Comparison of ENCODE assay signal across 10 mouse cellular contexts in the genomic region with DNA sequence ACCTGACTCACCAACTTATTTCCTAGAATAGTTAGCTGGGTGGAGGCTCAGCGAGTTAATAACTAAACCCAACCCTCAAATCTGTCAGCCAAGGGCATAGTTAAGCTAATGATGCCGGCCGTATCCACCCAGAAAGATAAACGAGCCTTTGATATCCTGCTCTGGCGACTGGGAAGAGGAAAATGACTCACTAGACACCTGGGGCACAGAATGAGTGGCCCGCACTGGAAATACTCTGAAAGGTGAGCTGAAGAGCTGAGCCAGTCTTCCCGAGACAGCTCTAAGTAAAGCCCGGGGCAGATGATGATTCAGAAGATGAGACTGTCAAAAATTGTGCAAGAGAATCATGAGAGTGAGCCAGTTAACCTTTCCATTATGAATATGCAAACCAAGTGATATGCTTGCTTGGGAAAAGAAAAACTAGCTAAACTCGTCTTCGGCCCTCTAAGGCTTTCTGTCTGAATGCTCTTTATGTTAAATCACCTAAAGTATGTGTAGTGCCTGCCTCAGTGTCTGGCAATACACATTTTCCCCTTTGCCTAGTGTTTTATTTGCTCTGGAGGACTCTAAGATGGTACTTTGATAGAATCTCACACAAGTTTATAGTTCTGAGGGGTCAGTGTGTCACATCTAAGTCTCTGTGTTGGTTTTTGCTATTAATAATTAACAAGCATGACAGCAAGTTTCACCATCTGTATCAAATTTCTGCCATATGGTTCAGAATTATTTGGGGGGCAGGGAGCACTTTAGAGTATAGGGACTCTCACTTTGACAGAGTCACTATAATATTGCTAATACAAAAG. TPM values are rescaled to one million over a fixed set of nuclear protein-coding genes. Genes with fewer than 3 reads are reported as not detected.
DNase-seq lines count a peak whose midpoint lies in the region; ATAC-seq lines count a peak whose summit lies in the region.
"Had no signal": no experiment of that assay in that cellular context is flagged by ENCODE, and none has a peak within 500 bp of the region (broad histone marks: within the 10 kb centered on the region; RNA-seq: fewer than 3 reads in every experiment).

No protein-coding gene starts in this region.

- H3K4me3 ChIP-seq in liver, embryonic 16.5 days (ENCODE audit: low read depth, low read length), result no peak overlapping the region

- DNase-seq in frontal cortex, postnatal 25 days (ENCODE audit: low spot score in 2 of 2), result no peak
- DNase-seq in 3T3-L1 (ENCODE audit: low read depth, low spot score), result peak; percentile 73
- peak; percentile 46 for DNase-seq in kidney, adult 18-20 months
- no peak for DNase-seq in gastrocnemius, postnatal 10 days
- DNase-seq in spleen, postnatal 10 days (ENCODE audit: low spot score in 2 of 2), result no peak
- DNase-seq in urinary bladder, postnatal 4 days (ENCODE audit: low spot score in 2 of 2), result no peak
- DNase-seq: B cell, adult 2 months; heart, adult 18-20 months had no signal

- WGBS in liver, embryonic 16.5 days (ENCODE audit: insufficient replicate concordance), result 39% methylated on average over 10 of the region's 10 CpGs

- H3K27me3 ChIP-seq in liver, embryonic 16.5 days (ENCODE audit: control insufficient read depth, insufficient read depth, low read depth, low read length), result no peaks in the 10 kb centered on the region

- no peaks in the 10 kb centered on the region for H3K9me3 ChIP-seq in liver, embryonic 16.5 days (replicated peaks; ENCODE audit: control insufficient read depth, low read length)

- H3K9ac ChIP-seq in liver, embryonic 16.5 days (ENCODE audit: low read depth, low read length), result no peak overlapping the region

- no peaks in the 10 kb centered on the region for H3K4me1 ChIP-seq in liver, embryonic 16.5 days (ENCODE audit: control insufficient read depth, low read depth, low read length)

- peak overlapping the region; percentile 19; the same call in 1 of the 2 replicates for H3K27ac ChIP-seq in liver, embryonic 16.5 days (ENCODE audit: low read length)

- peak overlapping the region; percentile 39 for H3K4me2 ChIP-seq in liver, embryonic 16.5 days (ENCODE audit: low read depth, low read length)

- peak; percentile 42 for ATAC-seq in frontal cortex, adult (ENCODE audit: low TSS enrichment)
- peak; percentile 56 for ATAC-seq in liver, embryonic 16.5 days (ENCODE audit: low read depth)

- H3K36me3 ChIP-seq in liver, embryonic 16.5 days (ENCODE audit: control insufficient read depth, insufficient read depth), result no peaks in the 10 kb centered on the region

RNA-seq across cellular contexts. Expression of a gene that starts 8.0 kb away (rescaled TPM):
- 5.2 and 6.1 TPM in 2 replicates for polyA plus RNA-seq in liver, embryonic 16.5 days (2015; fragmentation: Nextera tagmentation; extraction: Ambion mirVana)
- total RNA-seq in gastrocnemius, postnatal 10 days (2021), result 10 to 100 TPM; 21.5 to 27.6 TPM

Comparison
In these comparisons a context has a peak if more than half of its experiments do, and no peak if none do; other contexts are left out.
1. DNase-seq: peak in 3T3-L1 (single experiment) and kidney, adult 18-20 months (single experiment); none in frontal cortex, postnatal 25 days (0 of 2), gastrocnemius, postnatal 10 days (single experiment), spleen, postnatal 10 days (0 of 2) and urinary bladder, postnatal 4 days (0 of 2).